Mouse (Mus musculus) heart, embryonic 12.5 days (tissue): ENCODE data around the gene Reg2. TPM values are rescaled to one million over a fixed set of nuclear protein-coding genes. Genes with fewer than 3 reads are reported as not detected.
"Not testable (repeated sequence)": the region's sequence is repeated elsewhere in the genome, so short reads cannot be mapped to it uniquely, and the experiment has no call there.

Source experiments
- ATAC-seq: fragments of 200-750 bp; cut with Nextera tagmentation; 2 replicates; pipeline ENCODE4 v1.8.0; 2017; ENCODE audit warnings: moderate TSS enrichment, moderate library complexity; ENCODE audit not compliant: insufficient number of reproducible peaks, low FRiP score
- H3K27ac ChIP-seq: fragments of 300-500 bp; sonication (generic); 2 replicates; pipeline ENCODE4 v1.5.1; 2016; ENCODE audit warnings: mild to moderate bottlenecking, moderate library complexity; ENCODE audit not compliant: poor library complexity, severe bottlenecking
- H3K27me3 ChIP-seq: fragments of 300-500 bp; sonication (generic); replicated peaks from 2 replicates; pipeline ENCODE4 v1.6.1; 2016; ENCODE audit warnings: mild to moderate bottlenecking, moderate library complexity
- H3K36me3 ChIP-seq: fragments of 300-500 bp; sonication (generic); 2 replicates; pipeline ENCODE4 v1.6.1; 2016; ENCODE audit warnings: mild to moderate bottlenecking, moderate library complexity
- H3K4me1 ChIP-seq: fragments of 300-500 bp; sonication (generic); replicated peaks from 2 replicates; pipeline ENCODE4 v1.6.1; 2016; ENCODE audit warnings: mild to moderate bottlenecking
- H3K4me2 ChIP-seq: fragments of 300-500 bp; sonication (generic); 2 replicates; pipeline ENCODE4 v1.6.1; 2016; ENCODE audit warnings: mild to moderate bottlenecking, moderate library complexity
- H3K4me3 ChIP-seq: fragments of 300-500 bp; sonication (generic); 2 replicates; pipeline ENCODE4 v1.5.1; 2016; ENCODE audit warnings: mild to moderate bottlenecking
- H3K9ac ChIP-seq: fragments of 300-500 bp; sonication (generic); 2 replicates; pipeline ENCODE4 v1.6.1; 2016; ENCODE audit warnings: mild to moderate bottlenecking, moderate library complexity
- H3K9me3 ChIP-seq: fragments of 300-500 bp; sonication (generic); replicated peaks from 2 replicates; pipeline ENCODE4 v1.6.1; 2016; ENCODE audit warnings: mild to moderate bottlenecking, moderate library complexity
- WGBS: fragments of 180-500 bp; shearing (Covaris S2); methylation state at CpG from one replicate; pipeline ENCODE4 v1.1.7; 2016; 5-methylcytosine and 5-hydroxymethylcytosine counted together
- polyA plus RNA-seq: library from polyadenylated mRNA; unstranded; fragments of >200 nt; fragmentation: Nextera tagmentation; extraction: Ambion mirVana; gene quantifications from 2 replicates; pipeline ENCODE4 v1.2.1, GENCODE M21; 2016

Gene Reg2
- not detected in 2 replicates for polyA plus RNA-seq

DNA sequence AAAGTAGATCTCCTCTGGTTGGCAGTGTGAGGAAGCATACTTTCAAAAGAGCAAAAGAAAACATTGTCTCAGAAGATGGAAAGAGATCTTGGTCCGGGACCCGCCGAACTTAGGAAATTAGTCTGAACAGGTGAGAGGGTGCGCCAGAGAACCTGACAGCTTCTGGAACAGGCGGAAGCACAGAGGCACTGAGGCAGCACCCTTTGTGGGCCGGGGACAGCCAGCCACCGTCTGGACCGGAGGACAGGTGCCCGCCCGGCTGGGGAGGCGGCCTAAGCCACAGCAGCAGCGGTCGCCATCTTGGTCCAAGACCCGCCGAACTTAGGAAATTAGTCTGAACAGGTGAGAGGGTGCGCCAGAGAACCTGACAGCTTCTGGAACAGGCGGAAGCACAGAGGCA is at the start of gene Reg2:
TSS of gene Reg2 (plus strand) at position 301 of the 400 bp plus-strand sequence.
- H3K4me2 ChIP-seq, H3K36me3 ChIP-seq, ATAC-seq, H3K4me3 ChIP-seq, H3K27me3 ChIP-seq, H3K9me3 ChIP-seq, H3K9ac ChIP-seq, H3K27ac ChIP-seq, H3K4me1 ChIP-seq: not testable (repeated sequence)
- WGBS, result 92% methylated on average over 5 of the region's 17 CpGs

DNA sequence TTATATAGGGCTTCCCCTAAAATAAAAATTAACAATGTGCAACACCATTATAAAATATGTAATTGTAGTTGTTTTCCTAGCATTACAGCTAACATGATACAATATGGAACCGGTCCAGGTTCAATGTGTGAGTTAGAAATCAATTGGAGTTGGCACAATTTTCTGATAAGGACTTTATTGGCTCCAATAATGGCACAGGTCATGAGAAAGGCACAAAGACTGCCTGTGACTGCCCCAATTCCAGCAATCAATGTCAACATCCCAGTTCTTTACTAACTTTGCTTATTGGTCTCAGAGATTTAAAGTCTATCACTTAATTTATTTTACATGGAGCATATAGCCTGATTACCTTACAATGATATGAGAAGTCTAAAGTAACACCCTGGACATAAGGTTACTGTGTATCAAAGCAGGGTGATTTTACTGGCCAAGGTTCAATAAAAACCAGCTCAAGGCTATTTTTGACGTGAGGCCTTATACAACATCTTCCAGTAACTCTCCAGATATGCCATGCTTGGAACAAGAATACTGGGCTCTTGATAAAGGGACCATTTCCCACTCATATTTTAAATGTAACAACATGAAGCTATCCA is 33.4 kb upstream of the Reg2 start:
- Histone ChIP-seq H3K9me3 (no peaks in the 10 kb centered on the region), H3K4me1 (no peaks in the 10 kb centered on the region), H3K4me3 (no peak overlapping the region), H3K27me3 (no peaks in the 10 kb centered on the region), H3K36me3 (no peaks in the 10 kb centered on the region), H3K27ac (no peak overlapping the region), H3K9ac (no peak overlapping the region), H3K4me2 (no peak overlapping the region)
- 52% methylated on average over 2 of the region's 2 CpGs for WGBS
- ATAC-seq, result no peak

DNA sequence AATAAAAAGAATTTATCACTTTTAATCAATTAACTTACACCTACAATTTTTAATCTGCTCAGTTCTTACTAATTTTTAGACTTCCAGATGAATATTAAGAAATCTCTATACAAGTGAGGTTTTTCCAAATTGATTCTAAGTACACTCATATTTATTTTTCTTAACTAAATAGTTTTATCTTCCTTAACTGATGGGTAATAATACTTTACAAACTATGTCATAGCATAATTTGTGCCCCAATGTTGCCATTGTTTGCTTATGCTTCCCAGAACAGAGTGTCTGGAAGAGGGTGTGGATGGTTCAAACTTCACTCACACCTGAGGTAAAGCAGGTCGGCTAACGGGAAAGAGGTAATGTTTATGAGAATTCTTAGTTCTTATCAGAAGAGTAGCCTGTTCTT is 25.1 kb upstream of the Reg2 start, which contains the start of gene Reg3b:
TSS of gene Reg3b (plus strand) at position 301 of the 400 bp plus-strand sequence.
- H3K9ac ChIP-seq, result no peak within 1 kb of the TSS
- no peak within 1 kb of the TSS for H3K4me3 ChIP-seq
- ATAC-seq, result no peak
- H3K4me1 ChIP-seq, result no peaks in the 10 kb centered on the region
- H3K9me3 ChIP-seq, result 0 out of 2 replicates have a peak, but pooled peaks cover 3% of the 10 kb centered on the region
- no peak within 1 kb of the TSS for H3K27ac ChIP-seq
- no peaks in the 10 kb centered on the region for H3K36me3 ChIP-seq
- H3K27me3 ChIP-seq, result no peaks in the 10 kb centered on the region
- 75% methylated on average over 2 of the region's 2 CpGs for WGBS
- H3K4me2 ChIP-seq, result no peak within 1 kb of the TSS

DNA sequence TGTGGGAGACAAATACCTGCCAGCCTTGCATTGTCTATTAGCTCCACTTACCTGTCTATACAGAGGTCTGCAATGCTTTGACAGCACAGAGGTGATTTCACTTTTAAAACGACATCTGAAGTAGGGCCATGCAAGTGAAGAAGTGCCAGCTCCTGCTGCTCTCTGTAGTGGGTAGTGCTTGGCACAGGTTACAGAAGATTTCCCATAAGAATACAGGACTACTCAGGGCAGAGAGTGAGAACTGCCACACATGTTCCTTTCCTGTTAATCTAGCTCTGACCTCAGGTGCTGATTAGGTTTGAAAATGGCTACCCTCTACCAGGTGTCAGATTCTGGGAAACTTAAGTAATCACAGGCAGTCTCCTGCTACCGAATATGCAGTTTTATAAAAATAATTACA is 16.7 kb upstream of the Reg2 start, which contains the start of gene Reg3d:
TSS of gene Reg3d (minus strand) at position 101 of the 400 bp plus-strand sequence.
- 69% methylated on average over 2 of the region's 2 CpGs for WGBS

DNA sequence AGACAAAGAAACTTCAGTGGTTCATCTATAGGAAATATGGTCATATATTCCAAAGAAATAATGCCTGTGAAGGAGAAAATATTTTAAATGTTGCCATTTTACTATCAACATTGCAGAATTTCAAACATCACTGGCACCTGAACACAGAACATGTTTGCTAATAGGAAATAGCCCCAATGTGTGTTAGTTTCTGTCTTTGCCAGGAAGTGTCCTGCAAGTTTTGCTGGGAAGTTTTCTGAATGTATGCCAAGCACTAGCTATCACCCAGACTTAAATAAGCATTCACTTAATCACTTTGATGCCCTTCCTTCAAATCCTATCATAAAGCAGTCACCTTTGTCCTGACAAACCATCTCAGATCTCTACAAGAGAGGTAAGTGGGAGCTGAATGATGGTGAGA is 15.0 kb upstream of the Reg2 start, which contains the start of gene Reg3a:
TSS of gene Reg3a (plus strand) at position 301 of the 400 bp plus-strand sequence.
- ATAC-seq, result no peak
- H3K4me3 ChIP-seq, result no peak within 1 kb of the TSS

More for the DNA sequence above, 16.7 kb upstream of the Reg2 start, which contains the start of gene Reg3d:
- Histone ChIP-seq H3K4me1 (no peaks in the 10 kb centered on the region), H3K9ac (no peak within 1 kb of the TSS), H3K4me2 (no peak within 1 kb of the TSS), H3K36me3 (no peaks in the 10 kb centered on the region), H3K4me3 (no peak within 1 kb of the TSS), H3K9me3 (no peaks in the 10 kb centered on the region), H3K27me3 (no peaks in the 10 kb centered on the region), H3K27ac (no peak within 1 kb of the TSS)
- ATAC-seq, result no peak

DNA sequence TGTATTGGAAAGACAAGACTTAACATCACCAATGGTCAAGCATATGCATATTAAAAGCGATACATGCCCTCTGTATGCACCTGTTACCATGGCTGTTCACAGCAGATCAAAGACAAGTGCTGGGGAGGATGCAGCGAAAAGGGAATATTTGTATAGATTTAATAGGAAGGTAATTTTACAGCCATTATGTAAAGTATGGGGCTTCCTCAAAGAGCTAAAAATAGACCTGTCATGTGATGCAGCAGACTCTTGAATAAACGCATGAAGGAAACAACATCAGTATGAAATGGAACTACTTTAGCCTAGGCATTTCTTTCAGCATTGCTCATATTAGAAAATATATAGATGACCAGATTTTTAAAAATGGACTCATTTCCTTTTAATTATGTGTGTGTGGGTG is 9.8 kb upstream of the Reg2 start:
- Histone ChIP-seq H3K4me1 (no peaks in the 10 kb centered on the region), H3K9ac (no peak overlapping the region), H3K27ac (no peak overlapping the region), H3K27me3 (no peaks in the 10 kb centered on the region), H3K4me2 (no peak overlapping the region), H3K9me3 (no peaks in the 10 kb centered on the region), H3K36me3 (no peaks in the 10 kb centered on the region), H3K4me3 (no peak overlapping the region)
- WGBS, result 76% methylated on average over 3 of the region's 3 CpGs
- no peak for ATAC-seq

More for the DNA sequence above, 15.0 kb upstream of the Reg2 start, which contains the start of gene Reg3a:
- H3K9ac ChIP-seq, result no peak within 1 kb of the TSS
- H3K9me3 ChIP-seq, result no peaks in the 10 kb centered on the region
- H3K36me3 ChIP-seq, result no peaks in the 10 kb centered on the region
- no peak within 1 kb of the TSS for H3K27ac ChIP-seq
- H3K27me3 ChIP-seq, result no peaks in the 10 kb centered on the region
- no peak within 1 kb of the TSS for H3K4me2 ChIP-seq
- no peaks in the 10 kb centered on the region for H3K4me1 ChIP-seq

DNA sequence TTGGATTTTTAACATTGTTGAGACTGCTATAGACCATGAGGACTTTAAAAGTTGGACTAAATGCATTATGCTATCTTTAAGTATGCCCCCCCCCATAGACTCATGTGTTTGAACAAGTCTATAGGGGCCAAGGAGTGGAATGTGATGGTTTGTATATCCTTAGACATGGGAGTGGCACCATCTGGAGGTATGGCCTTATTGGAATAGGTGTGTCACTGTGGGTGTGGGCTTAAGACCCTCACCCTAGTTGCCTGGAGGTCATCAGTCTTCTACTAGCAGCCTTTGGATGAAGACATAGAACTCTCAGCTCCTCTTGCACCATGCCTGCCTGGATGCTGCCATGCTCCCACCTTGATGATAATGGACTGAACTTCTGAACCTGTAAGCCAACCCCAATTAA is 27.0 kb downstream of the Reg2 start, which contains the start of gene Reg1:
TSS of gene Reg1 (plus strand) at position 301 of the 400 bp plus-strand sequence.
- H3K9me3 ChIP-seq, H3K36me3 ChIP-seq, H3K27ac ChIP-seq, H3K4me2 ChIP-seq, H3K4me1 ChIP-seq, H3K9ac ChIP-seq, H3K27me3 ChIP-seq, ATAC-seq, H3K4me3 ChIP-seq: not testable (repeated sequence)

DNA sequence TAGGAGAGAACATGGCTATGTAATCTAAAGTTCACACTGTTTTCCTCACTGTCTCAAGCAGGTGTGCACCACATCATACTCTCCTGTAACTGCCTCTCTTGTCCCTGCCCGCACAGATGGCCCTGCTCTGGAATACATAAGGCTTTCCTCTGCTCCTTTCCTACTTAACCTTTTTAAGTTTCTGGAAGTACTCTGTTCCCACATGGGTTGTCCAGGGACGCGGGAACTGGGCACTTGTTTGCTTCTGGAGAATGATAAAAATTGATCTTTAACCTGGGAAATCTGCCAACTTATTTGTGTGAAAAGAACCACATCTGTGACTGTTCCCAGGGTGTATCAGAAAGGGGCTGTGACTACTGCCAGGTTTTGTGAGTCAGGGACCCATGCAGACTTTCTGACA is 30.1 kb downstream of the Reg2 start:
- Histone ChIP-seq H3K9ac (no peak overlapping the region), H3K4me2 (no peak overlapping the region), H3K4me1 (no peaks in the 10 kb centered on the region), H3K27ac (no peak overlapping the region), H3K4me3 (no peak overlapping the region), H3K27me3 (no peaks in the 10 kb centered on the region), H3K36me3 (no peaks in the 10 kb centered on the region), H3K9me3 (0 out of 2 replicates have a peak, but pooled peaks cover 2% of the 10 kb centered on the region)
- ATAC-seq, result 0 out of 2 replicates have a peak, but pooled peaks have one; percentile 15
- 70% methylated on average over 3 of the region's 3 CpGs for WGBS

DNA sequence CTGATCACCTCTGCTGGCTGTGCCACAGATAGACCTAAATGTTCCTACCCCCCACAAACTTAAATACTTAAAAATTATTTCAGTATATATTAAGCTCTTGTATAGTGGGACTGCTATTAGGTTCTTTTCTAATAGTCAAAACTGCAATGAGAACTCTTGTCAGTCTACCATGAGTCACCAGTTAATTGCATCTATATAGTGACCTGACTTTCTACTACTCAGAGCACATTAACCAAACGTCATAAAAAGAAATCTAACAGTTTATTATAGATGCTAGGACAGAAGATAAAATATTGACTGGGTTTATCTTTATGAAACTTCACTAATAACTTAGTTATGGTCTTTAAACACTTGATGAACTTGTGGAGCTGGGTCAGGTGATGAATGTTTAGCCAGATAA is 51.8 kb downstream of the Reg2 start:
- Histone ChIP-seq H3K9ac (no peak overlapping the region), H3K4me3 (no peak overlapping the region), H3K36me3 (no peaks in the 10 kb centered on the region), H3K4me1 (no peaks in the 10 kb centered on the region), H3K4me2 (no peak overlapping the region), H3K27me3 (no peaks in the 10 kb centered on the region), H3K9me3 (no peaks in the 10 kb centered on the region), H3K27ac (no peak overlapping the region)
- 60% methylated on average over 1 of the region's 1 CpGs for WGBS
- ATAC-seq, result no peak

DNA sequence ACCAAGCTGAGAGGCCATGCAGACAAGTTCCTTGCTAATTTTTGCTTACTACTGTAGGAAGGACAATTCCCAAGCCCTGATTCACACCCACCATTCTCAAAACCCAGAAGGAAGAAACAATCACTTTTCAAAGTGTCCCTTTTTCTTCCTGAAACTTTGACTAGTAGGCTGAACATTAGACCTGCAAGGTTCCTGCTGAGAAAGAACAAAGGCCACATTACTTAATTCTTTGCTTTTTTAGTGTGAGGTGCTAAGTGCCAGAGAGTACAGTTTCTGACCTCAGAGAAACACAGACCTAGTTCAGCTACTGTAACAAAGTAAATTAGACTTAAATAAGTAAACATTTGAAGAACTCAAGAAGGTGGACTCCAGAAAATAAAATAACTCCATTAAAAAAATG is 53.0 kb downstream of the Reg2 start:
- no peaks in the 10 kb centered on the region for H3K9me3 ChIP-seq
- no peak overlapping the region for H3K9ac ChIP-seq
- H3K4me1 ChIP-seq, result no peaks in the 10 kb centered on the region
- H3K4me2 ChIP-seq, result no peak overlapping the region
- ATAC-seq, result no peak
- H3K36me3 ChIP-seq, result no peaks in the 10 kb centered on the region
- no peaks in the 10 kb centered on the region for H3K27me3 ChIP-seq
- no peak overlapping the region for H3K4me3 ChIP-seq
- H3K27ac ChIP-seq, result no peak overlapping the region

DNA sequence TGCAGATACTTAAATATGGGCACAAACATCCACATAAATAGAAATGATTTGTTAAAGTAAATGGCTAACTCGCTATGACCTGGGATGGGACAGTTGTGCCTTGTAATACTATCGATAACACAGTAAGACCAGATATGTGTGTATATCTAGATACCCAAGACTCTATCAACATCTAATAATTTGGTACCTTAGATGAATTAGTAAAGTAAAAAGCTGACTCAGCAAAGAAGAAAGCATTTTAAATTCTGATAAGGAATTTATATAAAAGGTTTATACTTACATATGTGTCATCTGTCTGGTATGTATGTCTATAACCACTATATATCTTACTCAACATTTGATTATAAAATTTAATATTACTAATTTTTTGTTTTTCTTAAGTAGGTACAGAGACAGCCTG is 57.4 kb downstream of the Reg2 start:
- Histone ChIP-seq H3K27ac (no peak overlapping the region), H3K36me3 (no peaks in the 10 kb centered on the region), H3K4me1 (no peaks in the 10 kb centered on the region), H3K9me3 (no peaks in the 10 kb centered on the region), H3K27me3 (no peaks in the 10 kb centered on the region), H3K9ac (no peak overlapping the region), H3K4me2 (no peak overlapping the region), H3K4me3 (no peak overlapping the region)
- no peak for ATAC-seq
- 84% methylated on average over 2 of the region's 2 CpGs for WGBS
